Mouse (Mus musculus): ENCODE measurements around the gene Gm13306.
"Not testable (repeated sequence)": the region's sequence is repeated elsewhere in the genome, so short reads cannot be mapped to it uniquely, and the experiment has no call there.

The Gm13306 gene

GRCm38 (mm10) chr4:42153136-42153535, at the start of gene Gm13306:
TSS of gene Gm13306 (plus strand) at chr4:42153436.
- not testable (repeated sequence) for DNase-seq

GRCm38 (mm10) chr4:42114517-42114916, 38.7 kb upstream of the Gm13306 start, which contains the start of gene Gm13304:
TSS of gene Gm13304 (plus strand) at chr4:42114817.
- DNase-seq: not testable (repeated sequence)

- not testable (repeated sequence) for DNase-seq
Observed at GRCm38 (mm10) chr4:42168503-42168902, 15.3 kb downstream of the Gm13306 start, which contains the start of gene Gm13305. TSS of gene Gm13305 (minus strand) at chr4:42168603.

- not testable (repeated sequence) for DNase-seq
Observed at GRCm38 (mm10) chr4:42178243-42178642, 25.0 kb downstream of the Gm13306 start.

- not testable (repeated sequence) for DNase-seq
Observed at GRCm38 (mm10) chr4:42183234-42184197, 30.3 kb downstream of the Gm13306 start.

- DNase-seq: not testable (repeated sequence)
Observed at GRCm38 (mm10) chr4:42184324-42184979, 31.2 kb downstream of the Gm13306 start.

GRCm38 (mm10) chr4:42184980-42185372, 31.7 kb downstream of the Gm13306 start:
- not testable (repeated sequence) for DNase-seq

All from heart, adult 11 months (tissue).